Mouse (Mus musculus) CH12F3 (cell line): ENCODE measurements around the gene Defb29.

Experiments
- in situ Hi-C: fragments of 300-500 bp; cut with MboI; formaldehyde crosslinking; loops from 2 replicates; pipeline ENCODE4 v1.14.3; 2020; ENCODE audit warnings: low sequenced_read_pairs

Defb29 gene

GRCm38 (mm10) chr2:152539944-152540710 lies at the start of gene Defb29:
TSS of gene Defb29 (minus strand) at chr2:152540098.
- in situ Hi-C loops = no loop called here

- in situ Hi-C loops = no loop called here
Measured at GRCm38 (mm10) chr2:152589021-152589420, 49.1 kb upstream of the Defb29 start.

- in situ Hi-C loops = no loop called here
Measured at GRCm38 (mm10) chr2:152588450-152588849, 48.6 kb upstream of the Defb29 start.

- in situ Hi-C loops = no loop called here
Measured at GRCm38 (mm10) chr2:152586926-152587560, 47.1 kb upstream of the Defb29 start.

GRCm38 (mm10) chr2:152580612-152581011 lies 40.7 kb upstream of the Defb29 start:
- in situ Hi-C loops = no loop called here

- in situ Hi-C loops = no loop called here
Measured at GRCm38 (mm10) chr2:152580107-152580506, 40.2 kb upstream of the Defb29 start, which contains the start of gene Defb19. TSS of gene Defb19 (minus strand) at chr2:152580312.

GRCm38 (mm10) chr2:152573484-152573883 lies 33.6 kb upstream of the Defb29 start:
- in situ Hi-C loops = no loop called here

- in situ Hi-C loops = no loop called here
Measured at GRCm38 (mm10) chr2:152572114-152572794, 32.4 kb upstream of the Defb29 start, which contains the start of gene Defb21. TSS of gene Defb21 (plus strand) at chr2:152572744.

GRCm38 (mm10) chr2:152570313-152570712 lies 30.4 kb upstream of the Defb29 start:
- in situ Hi-C loops = no loop called here

- in situ Hi-C loops = no loop called here
Measured at GRCm38 (mm10) chr2:152569881-152570280, 30.0 kb upstream of the Defb29 start.

GRCm38 (mm10) chr2:152569038-152569437 lies 29.1 kb upstream of the Defb29 start, which contains the start of gene Gm17416:
TSS of gene Gm17416 (plus strand) at chr2:152569338.
- in situ Hi-C loops = no loop called here

GRCm38 (mm10) chr2:152556655-152557054 lies 16.8 kb upstream of the Defb29 start:
- in situ Hi-C loops = no loop called here

GRCm38 (mm10) chr2:152553774-152554423 lies 14.0 kb upstream of the Defb29 start:
- in situ Hi-C loops = no loop called here

- in situ Hi-C loops = no loop called here
Measured at GRCm38 (mm10) chr2:152548124-152548523, 8.2 kb upstream of the Defb29 start.

- in situ Hi-C loops = no loop called here
Measured at GRCm38 (mm10) chr2:152544691-152545090, 4.8 kb upstream of the Defb29 start.

- in situ Hi-C loops = no loop called here
Measured at GRCm38 (mm10) chr2:152543478-152543877, 3.6 kb upstream of the Defb29 start.

GRCm38 (mm10) chr2:152542897-152543296 lies 3.0 kb upstream of the Defb29 start:
- in situ Hi-C loops = no loop called here

- in situ Hi-C loops = no loop called here
Measured at GRCm38 (mm10) chr2:152541979-152542378, 2.1 kb upstream of the Defb29 start.

GRCm38 (mm10) chr2:152517981-152518380 lies 21.9 kb downstream of the Defb29 start, which contains the start of gene Defb28:
TSS of gene Defb28 (plus strand) at chr2:152518255.
- in situ Hi-C loops = no loop called here

GRCm38 (mm10) chr2:152516084-152516483 lies 23.8 kb downstream of the Defb29 start:
- in situ Hi-C loops = no loop called here

- in situ Hi-C loops = no loop called here
Measured at GRCm38 (mm10) chr2:152511592-152511991, 28.3 kb downstream of the Defb29 start, which contains the start of gene Defb26. TSS of gene Defb26 (minus strand) at chr2:152511692.
